Mouse (Mus musculus): ENCODE measurements around the gene Pacsin3. TPM values are rescaled to one million over a fixed set of nuclear protein-coding genes. Genes with fewer than 3 reads are reported as not detected.

Gene Pacsin3
- total and polyA plus RNA-seq, 3 experiments: 3.4 to 6.7 TPM; not detected in 1

GRCm38 (mm10) chr2:91213311-91213710 lies 42.4 kb upstream of the Pacsin3 start:
- Histone ChIP-seq H3K9ac (ENCODE audit: control insufficient read depth, low read depth, low read length, poor library complexity, severe bottlenecking) (no peak overlapping the region), H3K4me3 (ENCODE audit: control insufficient read depth in 1 of 2, insufficient read depth in 1 of 2, low read depth in 2 of 2, low read length in 2 of 2) (no peak overlapping the region), H3K9me3 (replicated peaks; ENCODE audit: insufficient read depth, low read length) (no peaks in the 10 kb centered on the region), H3K79me2 (ENCODE audit: control insufficient read depth, insufficient read depth, low read length, poor library complexity) (no peaks in the 10 kb centered on the region), H3K4me1 (ENCODE audit: control insufficient read depth in 1 of 2, insufficient read depth in 2 of 2, low read length in 2 of 2) (no peaks in the 10 kb centered on the region), H3K36me3 (ENCODE audit: control insufficient read depth in 1 of 2, insufficient read depth in 2 of 2, low read length in 2 of 2) (peaks cover 0 to 11% of the 10 kb centered on the region in 2 experiments; a peak in 2 of 4 replicates), H3K27me3 (ENCODE audit: control insufficient read depth in 1 of 2, insufficient read depth in 2 of 2, low read length in 2 of 2) (no peaks in the 10 kb centered on the region), H3K27ac (ENCODE audit: control insufficient read depth, low read depth, low read length) (no peak overlapping the region)
- peak; percentile 48 for DNase-seq (ENCODE audit: low read depth, low spot score)
- TF ChIP-seq CTCF (IDR thresholded peaks at IDR 0.05 in 2 of 3, conservative IDR thresholded peaks at IDR 0.05 in 1 of 3; ENCODE audit: control insufficient read depth in 1 of 3, insufficient read depth in 1 of 3, low read depth in 2 of 3, low read length in 3 of 3, poor library complexity in 1 of 3, severe bottlenecking in 1 of 3) (peak in 1 of 3 experiments; percentile 60; a peak in 3 of 6 replicates), ZNF384 (IDR thresholded peaks at IDR 0.05; ENCODE audit: low read depth, low read length) (no peak), ZC3H11A (IDR thresholded peaks at IDR 0.05; ENCODE audit: low read depth, low read length) (peak; percentile 40), RAD21 (IDR thresholded peaks at IDR 0.05; ENCODE audit: low read depth, low read length) (peak; percentile 55), SMC3 (IDR thresholded peaks at IDR 0.05; ENCODE audit: low read depth, low read length) (peak; percentile 59)

GRCm38 (mm10) chr2:91217032-91217431 lies 38.7 kb upstream of the Pacsin3 start:
- Histone ChIP-seq H3K4me3 (ENCODE audit: control insufficient read depth in 1 of 2, insufficient read depth in 1 of 2, low read depth in 2 of 2, low read length in 2 of 2) (no peak overlapping the region), H3K36me3 (ENCODE audit: control insufficient read depth in 1 of 2, insufficient read depth in 2 of 2, low read length in 2 of 2) (peaks cover 0 to 1% of the 10 kb centered on the region in 2 experiments; a peak in 1 of 4 replicates), H3K4me1 (ENCODE audit: control insufficient read depth in 1 of 2, insufficient read depth in 2 of 2, low read length in 2 of 2) (no peaks in the 10 kb centered on the region), H3K9ac (ENCODE audit: control insufficient read depth, low read depth, low read length, poor library complexity, severe bottlenecking) (no peak overlapping the region), H3K27ac (ENCODE audit: control insufficient read depth, low read depth, low read length) (no peak overlapping the region), H3K79me2 (ENCODE audit: control insufficient read depth, insufficient read depth, low read length, poor library complexity) (no peaks in the 10 kb centered on the region), H3K27me3 (ENCODE audit: control insufficient read depth in 1 of 2, insufficient read depth in 2 of 2, low read length in 2 of 2) (no peaks in the 10 kb centered on the region), H3K9me3 (replicated peaks; ENCODE audit: insufficient read depth, low read length) (no peaks in the 10 kb centered on the region)
- DNase-seq (ENCODE audit: low read depth, low spot score): no peak
- TF ChIP-seq ZKSCAN1 (IDR thresholded peaks at IDR 0.05; ENCODE audit: low read depth, low read length): no peak
- TF ChIP-seq ETS1 (IDR thresholded peaks at IDR 0.05; ENCODE audit: low read depth, low read length): no peak
- no peak for TF ChIP-seq MAZ (IDR thresholded peaks at IDR 0.05; ENCODE audit: low read depth, low read length)
- TF ChIP-seq USF1 (IDR thresholded peaks at IDR 0.05; ENCODE audit: low read depth, low read length): peak; percentile 59; the same call in 1 of the 2 replicates
- TF ChIP-seq MYB (IDR thresholded peaks at IDR 0.05; ENCODE audit: low read depth, low read length): no peak

- Histone ChIP-seq H3K4me1 (ENCODE audit: control insufficient read depth in 1 of 2, insufficient read depth in 2 of 2, low read length in 2 of 2) (no peaks in the 10 kb centered on the region), H3K4me3 (ENCODE audit: control insufficient read depth in 1 of 2, insufficient read depth in 1 of 2, low read depth in 2 of 2, low read length in 2 of 2) (no peak overlapping the region), H3K79me2 (ENCODE audit: control insufficient read depth, insufficient read depth, low read length, poor library complexity) (no peaks in the 10 kb centered on the region), H3K36me3 (ENCODE audit: control insufficient read depth in 1 of 2, insufficient read depth in 2 of 2, low read length in 2 of 2) (no peaks in the 10 kb centered on the region), H3K27me3 (ENCODE audit: control insufficient read depth in 1 of 2, insufficient read depth in 2 of 2, low read length in 2 of 2) (no peaks in the 10 kb centered on the region), H3K9ac (ENCODE audit: control insufficient read depth, low read depth, low read length, poor library complexity, severe bottlenecking) (no peak overlapping the region), H3K9me3 (replicated peaks; ENCODE audit: insufficient read depth, low read length) (no peaks in the 10 kb centered on the region), H3K27ac (ENCODE audit: control insufficient read depth, low read depth, low read length) (no peak overlapping the region)
- DNase-seq (ENCODE audit: low read depth, low spot score): no peak
- TF ChIP-seq ZNF384 (IDR thresholded peaks at IDR 0.05; ENCODE audit: low read depth, low read length) (no peak), KAT2A (conservative IDR thresholded peaks at IDR 0.05; ENCODE audit: low read depth, low read length) (no peak), POLR2AphosphoS2 (IDR thresholded peaks at IDR 0.05; ENCODE audit: low read length) (no peak), MYB (IDR thresholded peaks at IDR 0.05; ENCODE audit: low read depth, low read length) (no peak), USF1 (IDR thresholded peaks at IDR 0.05; ENCODE audit: low read depth, low read length) (no peak), USF2 (IDR thresholded peaks at IDR 0.05; ENCODE audit: borderline replicate concordance in 1 of 2, insufficient read depth in 1 of 2, low read depth in 1 of 2, low read length in 2 of 2) (no peak), ETS1 (IDR thresholded peaks at IDR 0.05; ENCODE audit: low read depth, low read length) (no peak), GABPA (IDR thresholded peaks at IDR 0.05; ENCODE audit: low read depth, low read length) (no peak), HCFC1 (IDR thresholded peaks at IDR 0.05; ENCODE audit: low read depth, low read length) (no peak)
Measured at GRCm38 (mm10) chr2:91220501-91220900, 35.3 kb upstream of the Pacsin3 start.
